26 mouse cellular contexts compared by ENCODE assay signal in genomic region chr1:190139711-190140405, GRCm38 (mm10). TPM values are rescaled to one million over a fixed set of nuclear protein-coding genes. Genes with fewer than 3 reads are reported as not detected.
"Had no signal": no experiment of that assay in that cellular context is flagged by ENCODE, and none has a peak within 500 bp of the region (broad histone marks: within the 10 kb centered on the region; RNA-seq: fewer than 3 reads in every experiment).

No protein-coding gene starts in this region.

- H3K4me1 ChIP-seq: limb, embryonic 12.5 days; limb, embryonic 15.5 days had no signal

- H3K4me2 ChIP-seq: limb, embryonic 12.5 days; limb, embryonic 15.5 days; liver, embryonic 11.5 days; lung, embryonic 14.5 days; neural tube, embryonic 15.5 days had no signal

- H3K27me3 ChIP-seq: limb, embryonic 15.5 days; neural tube, embryonic 15.5 days had no signal

- H3K36me3 ChIP-seq: limb, embryonic 12.5 days; limb, embryonic 15.5 days; neural tube, embryonic 15.5 days had no signal

- ATAC-seq: liver, postnatal 0 days; lung, postnatal 0 days had no signal

- DNase-seq: kidney, adult 18-20 months; kidney, adult 9 months; kidney, postnatal 14 days; kidney, postnatal 4 days; layer of hippocampus, postnatal 36 days; liver, postnatal 0 days; lung, embryonic 14.5 days; midbrain, embryonic 14.5 days; right cerebral cortex, adult 18-20 months; right cerebral cortex, postnatal 14 days; right cerebral cortex, postnatal 4 days; thymus, adult 2 months; thymus, postnatal 14 days; thymus, postnatal 4 days had no signal

- H3K4me3 ChIP-seq: left cerebral cortex, adult 2 months; limb, embryonic 12.5 days; limb, embryonic 15.5 days; myocyte; neural tube, embryonic 15.5 days had no signal

- H3K27ac ChIP-seq: left cerebral cortex, adult 2 months; limb, embryonic 12.5 days; limb, embryonic 15.5 days; liver, embryonic 14.5 days; macrophage; neural tube, embryonic 15.5 days; stomach, postnatal 0 days had no signal

- H3K9ac ChIP-seq: limb, embryonic 12.5 days; limb, embryonic 15.5 days; liver, embryonic 14.5 days; liver, postnatal 0 days; lung, embryonic 14.5 days; neural tube, embryonic 15.5 days had no signal

- H3K9me3 ChIP-seq: limb, embryonic 12.5 days; limb, embryonic 15.5 days; neural tube, embryonic 15.5 days had no signal

RNA-seq across cellular contexts. Expression of gene Prox1, which starts 30.7 kb away (rescaled TPM):
- total RNA-seq: megakaryocyte, adult 5-6 weeks; monocyte, adult 5-6 weeks had no signal
